Comparison of ENCODE assay signal across 8 mouse cellular contexts in genomic region chr5:99978699-99979442, GRCm38 (mm10). TPM values are rescaled to one million over a fixed set of nuclear protein-coding genes. Genes with fewer than 3 reads are reported as not detected.
A peak's percentile ranks its signal among the peaks of the same experiment; 100 is the strongest.
DNase-seq lines count a peak whose midpoint lies in the region; ATAC-seq and TF ChIP-seq lines count a peak whose summit lies in the region.

Gene Hnrnpd (minus strand): TSS chr5:99978938.
Gene 4930524J08Rik (plus strand): TSS chr5:99979061.

- H3K4me3 ChIP-seq in gastrocnemius, adult 2 months: peak within 1 kb of the TSS; percentile 96
- peak within 1 kb of the TSS; percentile 92 for H3K4me3 ChIP-seq in hindbrain, postnatal 0 days (ENCODE audit: low read length)
- H3K4me3 ChIP-seq in left cerebral cortex, adult 2 months: peak within 1 kb of the TSS; percentile 76
- H3K4me3 ChIP-seq in macrophage (ENCODE audit: inconsistent target): peak within 1 kb of the TSS; percentile 85

- peaks cover 13% of the 10 kb centered on the region for H3K4me1 ChIP-seq in hindbrain, postnatal 0 days (ENCODE audit: insufficient read depth, low read length)

- under 1% methylated on average over 76 of the region's 97 CpGs for WGBS in hindbrain, postnatal 0 days
- 2% methylated on average over 77 of the region's 97 CpGs for WGBS in macrophage (ENCODE audit: missing documents)

- 0 out of 2 replicates have a peak, but pooled peaks have one; percentile 0 for TF ChIP-seq CTCF in gastrocnemius, adult 2 months (IDR thresholded peaks at IDR 0.05)
- no peak for TF ChIP-seq CTCF in hindbrain, postnatal 0 days (IDR thresholded peaks at IDR 0.05; ENCODE audit: low read depth)
- TF ChIP-seq CTCF in left cerebral cortex, adult 2 months (IDR thresholded peaks at IDR 0.05): no peak

- peak within 1 kb of the TSS; percentile 78 for H3K4me2 ChIP-seq in hindbrain, postnatal 0 days (ENCODE audit: low read depth, low read length)

- H3K9me3 ChIP-seq in hindbrain, postnatal 0 days (ENCODE audit: low read length): no peaks in the 10 kb centered on the region

- no peaks in the 10 kb centered on the region for H3K27me3 ChIP-seq in hindbrain, postnatal 0 days (ENCODE audit: insufficient read depth, low read length)

- DNase-seq in gastrocnemius, adult 2 months: peak; percentile 97
- DNase-seq in hindbrain, postnatal 0 days (ENCODE audit: low spot score): peak; percentile 99
- peak; percentile 88 to 95 for DNase-seq in left cerebral cortex, adult 2 months (ENCODE audit: extremely low spot score in 1 of 2, low spot score in 2 of 2)
- DNase-seq in retina, postnatal 7 days (ENCODE audit: low read depth, low spot score): peak; percentile 98
- DNase-seq in urinary bladder, adult 18-20 months (ENCODE audit: low spot score in 2 of 2): peak; percentile 80 to 93

- peak; percentile 89 for ATAC-seq in activated CD4-positive, CD25-positive, alpha-beta regulatory T cell, adult 4 months
- ATAC-seq in common myeloid progenitor, adult 5-6 weeks (replicated peaks; ENCODE audit: low read depth, poor library complexity, severe bottlenecking): peak; percentile 78
- peak; percentile 99 for ATAC-seq in hindbrain, postnatal 0 days

- H3K9ac ChIP-seq in hindbrain, postnatal 0 days (replicated peaks; ENCODE audit: low read length): peak within 1 kb of the TSS; percentile 98

- H3K79me2 ChIP-seq in macrophage (ENCODE audit: inconsistent target): peaks cover 42% of the 10 kb centered on the region

- H3K36me3 ChIP-seq in hindbrain, postnatal 0 days (ENCODE audit: insufficient read depth, low read length): no peaks in the 10 kb centered on the region
- H3K36me3 ChIP-seq in macrophage (ENCODE audit: inconsistent target): no peaks in the 10 kb centered on the region

- H3K27ac ChIP-seq in gastrocnemius, adult 2 months: peak within 1 kb of the TSS; percentile 97
- H3K27ac ChIP-seq in hindbrain, postnatal 0 days: peak within 1 kb of the TSS; percentile 98
- H3K27ac ChIP-seq in left cerebral cortex, adult 2 months: peak within 1 kb of the TSS; percentile 95
- H3K27ac ChIP-seq in macrophage: peak within 1 kb of the TSS; percentile 75

- intact Hi-C loops in gastrocnemius, adult 2 months (cut with DNase I): loop anchor here (1.0 kb wide), 1 partner anchor 59 kb away; no protein-coding TSS in a partner anchor
- intact Hi-C loops in left cerebral cortex, adult 2 months (cut with DNase I): loop anchor here (1.0 to 5.0 kb wide), 3 partner anchors 60 to 438 kb away; partner anchors contain the start of genes Enoph1, Hnrnpdl, Sec31a and Vamp9

RNA-seq across cellular contexts. Expression of gene Hnrnpd, which starts in this region (rescaled TPM):
- polyA plus RNA-seq in activated CD4-positive, CD25-positive, alpha-beta regulatory T cell, adult 4 months (2017; shearing (Covaris generic)): 10 to 100 TPM; 36.0 to 66.4 TPM
- total RNA-seq in common myeloid progenitor, adult 5-6 weeks (2017): 181 and 264 TPM in 2 replicates
- 10 to 100 TPM; 68.5 to 84.1 TPM for total RNA-seq in gastrocnemius, adult 2 months (2021)
- 28.6 and 30.2 TPM in 2 replicates for total RNA-seq in hindbrain, postnatal 0 days (2014; rRNA removed)
- 95.9 and 103 TPM in 2 replicates for polyA plus RNA-seq in hindbrain, postnatal 0 days (2015; fragmentation: Nextera tagmentation; extraction: Ambion mirVana)
- total RNA-seq in left cerebral cortex, adult 2 months (2021): 100 to 1,000 TPM; 194 to 222 TPM
- 100 to 1,000 TPM; 119 to 354 (median 201) TPM for total RNA-seq in macrophage (2018; cell fraction: chromatin; rRNA removed)
- total RNA-seq in macrophage (2018; cell fraction: cytosol; rRNA removed): 100 to 1,000 TPM; 115 to 167 (median 134) TPM
- total RNA-seq in macrophage (2018; cell fraction: nucleus; rRNA removed): 100 to 1,000 TPM; 112 to 271 (median 159) TPM
- 128 to 349 TPM (median 265 TPM) in 3 replicates for polyA plus RNA-seq in macrophage (2018)

RNA-seq across cellular contexts. Expression of gene 4930524J08Rik, which starts in this region (rescaled TPM):
- polyA plus RNA-seq in activated CD4-positive, CD25-positive, alpha-beta regulatory T cell, adult 4 months (2017; shearing (Covaris generic)): not detected
- total RNA-seq in common myeloid progenitor, adult 5-6 weeks (2017): 1.4 TPM in 1 of 2 replicates, not detected in the other
- under 1 TPM in 1 of 2 experiments, not detected in 1; 0.42 TPM for total RNA-seq in gastrocnemius, adult 2 months (2021)
- total RNA-seq in hindbrain, postnatal 0 days (2014; rRNA removed): 0.52 and 1.2 TPM in 2 replicates
- 3.8 and 4.0 TPM in 2 replicates for polyA plus RNA-seq in hindbrain, postnatal 0 days (2015; fragmentation: Nextera tagmentation; extraction: Ambion mirVana)
- 1 to 10 TPM; 1.9 TPM for total RNA-seq in left cerebral cortex, adult 2 months (2021)
- total RNA-seq in macrophage (2018; cell fraction: chromatin; rRNA removed): 1 to 10 TPM in 14 of 26 experiments, not detected in 12; 1.6 to 6.8 (median 2.5) TPM
- 1 to 10 TPM in 13 of 26 experiments, under 1 TPM in 13; 0.27 to 2.1 (median 0.99) TPM for total RNA-seq in macrophage (2018; cell fraction: cytosol; rRNA removed)
- 10 to 100 TPM in 1 of 26 experiments, 1 to 10 TPM in 21, not detected in 4; 1.4 to 10.5 (median 2.2) TPM for total RNA-seq in macrophage (2018; cell fraction: nucleus; rRNA removed)
- 0.43 to 2.0 TPM (median 0.88 TPM) in 3 replicates for polyA plus RNA-seq in macrophage (2018)

Comparison
In these comparisons a context has a peak if more than half of its experiments do, and no peak if none do; other contexts are left out.
1. Peak in every context shown above with its lines: DNase-seq, ATAC-seq, H3K4me3 ChIP-seq and H3K27ac ChIP-seq.